Mouse (Mus musculus): Measurements from ENCODE around the gene Ddx55. TPM values are rescaled to one million over a fixed set of nuclear protein-coding genes. Genes with fewer than 3 reads are reported as not detected.
A peak's percentile ranks its signal among the peaks of the same experiment; 100 is the strongest.
"Not testable (repeated sequence)": the region's sequence is repeated elsewhere in the genome, so short reads cannot be mapped to it uniquely, and the experiment has no call there.

Ddx55 gene
- polyA plus RNA-seq, 1 experiment from 2014 or later, result 4.6 TPM

DNA sequence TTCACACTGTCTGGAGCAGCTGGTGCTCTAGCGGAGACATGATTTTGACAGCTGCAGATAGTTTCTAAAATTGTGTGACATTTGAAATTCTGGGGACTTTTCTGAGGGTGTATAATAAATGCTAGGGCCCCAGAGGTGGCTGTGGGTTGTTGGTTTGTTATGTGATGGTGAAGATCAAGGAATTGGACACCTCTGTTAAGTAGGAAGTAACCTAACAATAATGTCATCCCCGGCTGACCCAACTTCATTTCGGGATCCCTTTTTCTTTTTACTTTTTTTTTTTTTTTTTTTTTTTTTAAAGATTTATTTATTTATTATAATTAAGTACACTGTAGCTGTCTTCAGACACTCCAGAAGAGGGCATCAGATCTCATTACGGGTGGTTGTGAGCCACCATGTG lies 1.9 kb upstream of the Ddx55 start:
- H3K9me3 ChIP-seq (replicated peaks; ENCODE audit: control insufficient read depth, low read length); H3K27ac ChIP-seq (ENCODE audit: low read length); H3K9ac ChIP-seq (ENCODE audit: low read depth, low read length); H3K4me2 ChIP-seq (ENCODE audit: low read depth, low read length); ATAC-seq (ENCODE audit: low read depth); H3K27me3 ChIP-seq (ENCODE audit: control insufficient read depth, insufficient read depth, low read depth, low read length); H3K4me3 ChIP-seq (ENCODE audit: low read depth, low read length): not testable (repeated sequence)
- peaks cover 12% of the 10 kb centered on the region for H3K4me1 ChIP-seq (ENCODE audit: control insufficient read depth, low read depth, low read length)
- WGBS (ENCODE audit: insufficient replicate concordance), result 84% methylated on average over 4 of the region's 4 CpGs
- peaks cover 33% of the 10 kb centered on the region for H3K36me3 ChIP-seq (ENCODE audit: control insufficient read depth, insufficient read depth)

- H3K36me3 ChIP-seq (ENCODE audit: control insufficient read depth, insufficient read depth), result peaks cover 26% of the 10 kb centered on the region
- peak overlapping the region; percentile 74 for H3K9ac ChIP-seq (ENCODE audit: low read depth, low read length)
- WGBS (ENCODE audit: insufficient replicate concordance), result 28% methylated on average over 5 of the region's 5 CpGs
- H3K4me1 ChIP-seq (ENCODE audit: control insufficient read depth, low read depth, low read length), result peaks cover 12% of the 10 kb centered on the region
- H3K4me2 ChIP-seq (ENCODE audit: low read depth, low read length), result peak overlapping the region; percentile 91
- H3K4me3 ChIP-seq (ENCODE audit: low read depth, low read length), result peak overlapping the region; percentile 83
- peak overlapping the region; percentile 73 for H3K27ac ChIP-seq (ENCODE audit: low read length)
- not testable (repeated sequence) for H3K27me3 ChIP-seq (ENCODE audit: control insufficient read depth, insufficient read depth, low read depth, low read length); ATAC-seq (ENCODE audit: low read depth); H3K9me3 ChIP-seq (replicated peaks; ENCODE audit: control insufficient read depth, low read length)
These were observed 1.1 kb upstream of the Ddx55 start for GRCm38 (mm10) chr5:124551349-124552093.

DNA sequence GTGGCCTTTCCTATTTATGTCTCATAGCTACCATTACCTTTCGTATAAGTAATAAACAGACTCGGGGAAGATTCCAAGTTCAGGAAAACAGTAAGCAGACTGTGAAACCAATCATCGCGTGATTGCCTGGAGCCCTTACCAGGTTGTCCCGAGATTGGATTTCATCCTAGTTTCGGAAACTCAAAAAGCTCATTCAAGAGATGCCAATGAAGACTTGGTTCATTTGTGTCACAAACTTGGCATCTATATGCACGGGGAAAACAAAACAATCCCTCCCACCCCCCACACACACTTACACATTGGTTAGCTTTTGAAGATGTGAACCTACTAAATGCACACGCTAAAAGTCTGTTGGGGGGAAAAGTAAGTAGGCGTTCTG lies 581 bp upstream of the Ddx55 start:
- H3K4me2 ChIP-seq (ENCODE audit: low read depth, low read length), result peak overlapping the region; percentile 91
- H3K9ac ChIP-seq (ENCODE audit: low read depth, low read length), result peak overlapping the region; percentile 74
- H3K4me3 ChIP-seq (ENCODE audit: low read depth, low read length), result peak overlapping the region; percentile 83
- 14% methylated on average over 9 of the region's 9 CpGs for WGBS (ENCODE audit: insufficient replicate concordance)
- ATAC-seq (ENCODE audit: low read depth), result no peak
- peak overlapping the region; percentile 73 for H3K27ac ChIP-seq (ENCODE audit: low read length)
- peaks cover 21% of the 10 kb centered on the region for H3K36me3 ChIP-seq (ENCODE audit: control insufficient read depth, insufficient read depth)
- H3K27me3 ChIP-seq (ENCODE audit: control insufficient read depth, insufficient read depth, low read depth, low read length), result no peaks in the 10 kb centered on the region
- H3K4me1 ChIP-seq (ENCODE audit: control insufficient read depth, low read depth, low read length), result peaks cover 12% of the 10 kb centered on the region
- H3K9me3 ChIP-seq (replicated peaks; ENCODE audit: control insufficient read depth, low read length), result no peaks in the 10 kb centered on the region

DNA sequence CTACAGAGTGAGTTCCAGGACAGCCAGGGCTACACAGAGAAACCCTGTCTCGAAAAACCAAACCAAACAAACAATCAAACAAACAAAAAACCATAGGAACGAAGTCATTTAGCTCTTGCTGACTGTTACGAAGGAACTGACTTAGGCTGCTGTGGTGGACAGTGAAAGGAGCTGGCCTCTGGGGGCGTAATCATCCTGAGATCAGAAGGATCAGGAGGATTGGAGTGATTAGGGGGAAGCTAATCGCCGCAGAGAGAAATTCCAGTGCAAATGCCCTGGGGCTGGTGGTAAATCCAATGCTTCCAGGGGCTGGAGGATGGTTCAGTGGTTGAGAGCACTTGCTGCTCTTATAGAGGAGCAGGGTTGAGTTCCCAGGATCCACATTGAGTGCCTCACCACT lies 943 bp downstream of the Ddx55 start:
- H3K27me3 ChIP-seq (ENCODE audit: control insufficient read depth, insufficient read depth, low read depth, low read length), result no peaks in the 10 kb centered on the region
- H3K36me3 ChIP-seq (ENCODE audit: control insufficient read depth, insufficient read depth), result peaks cover 9% of the 10 kb centered on the region
- ATAC-seq (ENCODE audit: low read depth), result no peak
- no peaks in the 10 kb centered on the region for H3K9me3 ChIP-seq (replicated peaks; ENCODE audit: control insufficient read depth, low read length)
- peaks cover 12% of the 10 kb centered on the region for H3K4me1 ChIP-seq (ENCODE audit: control insufficient read depth, low read depth, low read length)
- no peak overlapping the region for H3K27ac ChIP-seq (ENCODE audit: low read length)
- peak overlapping the region; percentile 83 for H3K4me3 ChIP-seq (ENCODE audit: low read depth, low read length)
- peak overlapping the region; percentile 91 for H3K4me2 ChIP-seq (ENCODE audit: low read depth, low read length)
- peak overlapping the region; percentile 74 for H3K9ac ChIP-seq (ENCODE audit: low read depth, low read length)
- WGBS (ENCODE audit: insufficient replicate concordance), result 63% methylated on average over 6 of the region's 6 CpGs

GRCm38 (mm10) chr5:124555145-124555544 lies 2.5 kb downstream of the Ddx55 start:
- H3K27me3 ChIP-seq (ENCODE audit: control insufficient read depth, insufficient read depth, low read depth, low read length), result no peaks in the 10 kb centered on the region
- no peak for ATAC-seq (ENCODE audit: low read depth)
- no peak overlapping the region for H3K4me3 ChIP-seq (ENCODE audit: low read depth, low read length)
- H3K27ac ChIP-seq (ENCODE audit: low read length), result no peak overlapping the region
- peaks cover 12% of the 10 kb centered on the region for H3K4me1 ChIP-seq (ENCODE audit: control insufficient read depth, low read depth, low read length)
- no peaks in the 10 kb centered on the region for H3K9me3 ChIP-seq (replicated peaks; ENCODE audit: control insufficient read depth, low read length)
- H3K4me2 ChIP-seq (ENCODE audit: low read depth, low read length), result no peak overlapping the region
- peaks cover 10% of the 10 kb centered on the region for H3K36me3 ChIP-seq (ENCODE audit: control insufficient read depth, insufficient read depth)
- 76% methylated on average over 1 of the region's 1 CpGs for WGBS (ENCODE audit: insufficient replicate concordance)
- no peak overlapping the region for H3K9ac ChIP-seq (ENCODE audit: low read depth, low read length)

- Histone ChIP-seq H3K27ac (ENCODE audit: low read length) (no peak overlapping the region), H3K4me2 (ENCODE audit: low read depth, low read length) (no peak overlapping the region), H3K9me3 (replicated peaks; ENCODE audit: control insufficient read depth, low read length) (no peaks in the 10 kb centered on the region), H3K27me3 (ENCODE audit: control insufficient read depth, insufficient read depth, low read depth, low read length) (no peaks in the 10 kb centered on the region), H3K4me3 (ENCODE audit: low read depth, low read length) (no peak overlapping the region), H3K36me3 (ENCODE audit: control insufficient read depth, insufficient read depth) (peaks cover 55% of the 10 kb centered on the region), H3K4me1 (ENCODE audit: control insufficient read depth, low read depth, low read length) (no peaks in the 10 kb centered on the region), H3K9ac (ENCODE audit: low read depth, low read length) (no peak overlapping the region)
- 74% methylated on average over 12 of the region's 12 CpGs for WGBS (ENCODE audit: insufficient replicate concordance)
- no peak for ATAC-seq (ENCODE audit: low read depth)
These were observed 18.4 kb downstream of the Ddx55 start for GRCm38 (mm10) chr5:124571068-124571467.

GRCm38 (mm10) chr5:124575467-124575866 lies 22.8 kb downstream of the Ddx55 start:
- Histone ChIP-seq H3K4me2 (ENCODE audit: low read depth, low read length) (no peak overlapping the region), H3K27ac (ENCODE audit: low read length) (no peak overlapping the region), H3K9ac (ENCODE audit: low read depth, low read length) (no peak overlapping the region), H3K9me3 (replicated peaks; ENCODE audit: control insufficient read depth, low read length) (no peaks in the 10 kb centered on the region), H3K27me3 (ENCODE audit: control insufficient read depth, insufficient read depth, low read depth, low read length) (no peaks in the 10 kb centered on the region), H3K4me1 (ENCODE audit: control insufficient read depth, low read depth, low read length) (peaks cover 15% of the 10 kb centered on the region), H3K4me3 (ENCODE audit: low read depth, low read length) (no peak overlapping the region), H3K36me3 (ENCODE audit: control insufficient read depth, insufficient read depth) (peaks cover 43% of the 10 kb centered on the region)
- ATAC-seq (ENCODE audit: low read depth), result no peak
- 75% methylated on average over 7 of the region's 7 CpGs for WGBS (ENCODE audit: insufficient replicate concordance)

DNA sequence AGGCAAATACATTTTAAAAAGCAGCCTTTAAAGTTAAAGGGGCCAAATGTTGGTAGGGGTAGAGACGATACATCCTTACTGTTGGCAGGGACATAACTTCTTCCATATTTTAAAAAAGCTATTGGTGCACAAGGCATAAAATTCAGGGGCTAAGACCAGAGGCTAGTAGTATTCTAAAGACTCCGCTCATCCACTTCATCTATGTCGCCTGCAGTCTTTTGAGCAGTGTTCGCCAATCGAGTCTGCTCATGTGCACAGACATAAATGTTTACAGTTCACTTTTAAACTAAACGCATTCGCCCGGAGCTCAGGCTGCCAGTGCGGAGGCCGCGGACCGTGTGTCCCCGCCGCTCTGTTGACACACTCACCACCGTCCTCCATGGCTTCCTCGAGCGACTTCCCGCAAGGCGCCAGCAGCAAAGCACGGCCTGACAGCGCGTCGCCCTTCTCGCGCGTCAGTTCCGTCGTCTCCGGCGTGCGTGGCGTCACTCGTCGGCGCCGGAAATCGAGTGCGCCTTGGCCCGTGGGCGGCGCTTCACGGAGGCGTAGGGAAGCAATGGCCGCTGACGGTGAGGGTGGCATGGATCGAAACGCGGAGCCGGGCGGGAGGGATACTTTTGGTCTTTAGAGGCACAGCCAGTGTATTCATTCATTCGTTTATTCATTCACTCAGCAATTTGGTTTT lies 26.1 kb downstream of the Ddx55 start, which contains the start of the genes Eif2b1 and Gtf2h3:
Eif2b1 (minus strand) TSS at position 499 of the 685 bp plus-strand sequence.
Gtf2h3 (plus strand) TSS at position 508 of the 685 bp plus-strand sequence.
- no peaks in the 10 kb centered on the region for H3K27me3 ChIP-seq (ENCODE audit: control insufficient read depth, insufficient read depth, low read depth, low read length)
- H3K4me1 ChIP-seq (ENCODE audit: control insufficient read depth, low read depth, low read length), result peaks cover 18% of the 10 kb centered on the region
- H3K36me3 ChIP-seq (ENCODE audit: control insufficient read depth, insufficient read depth), result peaks cover 18% of the 10 kb centered on the region
- peak within 1 kb of the TSS; percentile 43; the same call in 1 of the 2 replicates for H3K27ac ChIP-seq (ENCODE audit: low read length)
- H3K4me3 ChIP-seq (ENCODE audit: low read depth, low read length), result peak within 1 kb of the TSS; percentile 78
- peak within 1 kb of the TSS; percentile 70 for H3K9ac ChIP-seq (ENCODE audit: low read depth, low read length)
- H3K9me3 ChIP-seq (replicated peaks; ENCODE audit: control insufficient read depth, low read length), result no peaks in the 10 kb centered on the region
- ATAC-seq (ENCODE audit: low read depth), result peak; percentile 93
- 1% methylated on average over 51 of the region's 51 CpGs for WGBS (ENCODE audit: insufficient replicate concordance)
- H3K4me2 ChIP-seq (ENCODE audit: low read depth, low read length), result peak within 1 kb of the TSS; percentile 67

DNA sequence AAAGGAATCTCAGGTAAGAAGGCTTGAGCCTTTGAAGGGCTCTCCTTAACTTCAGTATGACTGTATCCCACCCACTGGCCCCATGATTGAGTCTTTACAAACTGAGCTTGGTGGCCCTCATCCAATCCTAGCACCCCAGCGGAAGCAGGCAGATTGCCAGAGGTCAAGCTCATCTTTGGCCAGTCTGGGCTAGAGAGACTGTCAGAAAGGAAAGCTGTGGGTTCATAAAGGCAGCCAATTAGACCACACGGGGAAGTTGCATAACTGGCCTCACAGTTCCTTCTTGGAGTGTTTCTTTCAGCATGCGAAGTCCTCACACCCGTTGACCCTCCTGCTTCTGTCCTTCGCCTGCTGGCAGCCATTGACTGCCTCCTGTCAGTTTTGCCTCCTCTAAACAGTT lies 29.9 kb downstream of the Ddx55 start:
- ATAC-seq (ENCODE audit: low read depth), result no peak
- H3K9me3 ChIP-seq (replicated peaks; ENCODE audit: control insufficient read depth, low read length), result no peaks in the 10 kb centered on the region
- peaks cover 18% of the 10 kb centered on the region for H3K4me1 ChIP-seq (ENCODE audit: control insufficient read depth, low read depth, low read length)
- WGBS (ENCODE audit: insufficient replicate concordance), result 44% methylated on average over 5 of the region's 5 CpGs
- no peak overlapping the region for H3K27ac ChIP-seq (ENCODE audit: low read length)
- peaks cover 3% of the 10 kb centered on the region; the same call in 1 of the 2 replicates for H3K36me3 ChIP-seq (ENCODE audit: control insufficient read depth, insufficient read depth)
- H3K4me2 ChIP-seq (ENCODE audit: low read depth, low read length), result no peak overlapping the region
- no peaks in the 10 kb centered on the region for H3K27me3 ChIP-seq (ENCODE audit: control insufficient read depth, insufficient read depth, low read depth, low read length)
- H3K4me3 ChIP-seq (ENCODE audit: low read depth, low read length), result no peak overlapping the region
- no peak overlapping the region for H3K9ac ChIP-seq (ENCODE audit: low read depth, low read length)

Data from liver, embryonic 16.5 days (tissue).